Mouse (Mus musculus) bone marrow, adult 2 months (tissue): ENCODE results near the gene Pank4.

ENCODE experiments used
- CTCF ChIP-seq: fragments of 200-500 bp; IDR thresholded peaks from 2 replicates; pipeline ENCODE4 v1.5.1; 2011; ENCODE audit warnings: low read length, control low read depth; ENCODE audit not compliant: control insufficient read depth, insufficient read depth
- POLR2A ChIP-seq: fragments of 200-500 bp; IDR thresholded peaks from 2 replicates; pipeline ENCODE4 v1.6.1; 2011; ENCODE audit warnings: low read depth, mild to moderate bottlenecking, control low read depth, low read length, borderline replicate concordance; ENCODE audit not compliant: control insufficient read depth

GRCm38 (mm10) chr4:155008075-155008474 is 44.2 kb downstream of the Pank4 start:
- TF ChIP-seq POLR2A (no peak), CTCF (no peak)
